Mouse (Mus musculus) ES-Bruce4 (cell line): ENCODE data around the gene Pex3. TPM values are rescaled to one million over a fixed set of nuclear protein-coding genes. Genes with fewer than 3 reads are reported as not detected.

ENCODE experiments used
- H3K27ac ChIP-seq: 2 replicates; pipeline ENCODE4 v1.5.1; 2012; ENCODE audit warnings: low read length, inconsistent platforms; ENCODE audit not compliant: insufficient read depth
- H3K27me3 ChIP-seq: 2 replicates; pipeline ENCODE4 v1.6.1; 2012; ENCODE audit warnings: mild to moderate bottlenecking, low read length, inconsistent platforms; ENCODE audit not compliant: control insufficient read depth, poor library complexity, insufficient read depth, severe bottlenecking
- H3K36me3 ChIP-seq: 2 replicates; pipeline ENCODE4 v1.6.1; 2012; ENCODE audit warnings: inconsistent platforms, mild to moderate bottlenecking, low read length, moderate library complexity; ENCODE audit not compliant: control insufficient read depth, poor library complexity, insufficient read depth, severe bottlenecking
- H3K4me1 ChIP-seq: one replicate; pipeline ENCODE4 v1.8.1; 2011; ENCODE audit warnings: low read length; ENCODE audit not compliant: control insufficient read depth, insufficient read depth
- H3K4me3 ChIP-seq: 2 replicates; pipeline ENCODE4 v1.5.1; 2011; ENCODE audit warnings: low read depth, mild to moderate bottlenecking, low read length
- H3K9ac ChIP-seq: 2 replicates; pipeline ENCODE4 v1.6.1; 2012; ENCODE audit warnings: low read depth, mild to moderate bottlenecking, inconsistent platforms; ENCODE audit not compliant: poor library complexity, severe bottlenecking
- H3K9me3 ChIP-seq: replicated peaks from 2 replicates; pipeline ENCODE4 v1.6.1; 2012; ENCODE audit warnings: mild to moderate bottlenecking, low read length, inconsistent platforms; ENCODE audit not compliant: control insufficient read depth, poor library complexity, insufficient read depth, severe bottlenecking
- CTCF ChIP-seq: IDR thresholded peaks from one replicate; pipeline ENCODE4 v1.8.1; 2011; ENCODE audit warnings: low read depth, low read length
- EP300 ChIP-seq: IDR thresholded peaks from 2 replicates; pipeline ENCODE4 v1.6.1; 2011; ENCODE audit warnings: low read depth, low read length; ENCODE audit not compliant: insufficient read depth
- POLR2A ChIP-seq: IDR thresholded peaks from one replicate; pipeline ENCODE4 v1.8.1; 2011; ENCODE audit warnings: low read length; ENCODE audit not compliant: insufficient read depth
- polyA plus RNA-seq: library from polyadenylated mRNA; stranded (reverse); fragments of >200 nt; gene quantifications from 2 replicates; pipeline ENCODE4 v1.2.4, GENCODE M21; 2011; ENCODE audit warnings: low read depth; ENCODE audit not compliant: missing spikeins, insufficient read depth, insufficient read length

Pex3 gene
- polyA plus RNA-seq = 18.2 and 19.0 TPM in 2 replicates

DNA sequence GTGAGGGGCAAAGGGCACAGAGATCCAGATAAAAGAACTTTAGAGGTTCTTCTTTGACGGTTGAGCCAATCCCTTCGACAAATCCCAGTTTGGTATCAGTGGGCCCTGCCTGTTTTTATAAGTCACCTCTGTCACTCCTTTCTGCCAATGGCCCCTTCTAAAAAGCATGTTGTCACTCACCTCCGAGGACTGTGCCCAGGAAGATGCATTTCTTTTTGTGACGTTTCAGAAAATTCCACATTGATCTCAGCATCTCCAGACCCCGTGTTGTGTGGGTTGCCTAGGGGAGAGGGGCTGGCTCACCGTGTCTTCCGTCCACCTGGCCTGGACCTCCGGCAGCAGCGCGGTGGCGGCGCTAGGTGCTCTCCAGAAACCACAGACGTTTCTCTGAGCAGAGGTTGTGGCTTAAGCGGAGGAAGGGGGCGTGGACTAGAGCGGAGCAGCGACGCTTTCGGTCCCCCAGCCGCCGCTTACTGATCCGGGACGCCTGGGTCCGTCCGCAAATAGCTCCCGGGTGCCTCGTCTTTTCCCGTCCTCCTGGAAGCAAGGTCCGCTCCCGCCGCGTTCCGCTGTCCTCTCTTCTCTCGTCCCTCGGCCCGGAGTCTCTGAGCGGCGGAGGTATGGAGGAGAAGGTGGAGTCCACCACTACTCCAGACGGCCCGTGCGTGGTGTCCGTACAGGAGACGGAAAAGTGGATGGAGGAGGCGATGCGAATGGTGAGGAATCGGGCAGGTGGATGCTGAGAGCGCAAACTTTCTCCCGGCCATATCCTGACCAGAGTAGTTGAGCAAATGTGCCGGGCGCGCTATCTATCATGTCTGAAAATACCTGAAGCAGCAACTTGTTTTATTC lies at the start of gene Pex3, which contains the start of gene Adat2:
Gene Pex3 (minus strand): TSS at position 497 of the 852 bp plus-strand sequence.
Gene Adat2 (plus strand): TSS at position 249 of the 852 bp plus-strand sequence.
- Histone ChIP-seq H3K4me1 (peaks cover 3% of the 10 kb centered on the region), H3K9me3 (no peaks in the 10 kb centered on the region), H3K27me3 (no peaks in the 10 kb centered on the region), H3K4me3 (peak within 1 kb of the TSS; percentile 85), H3K9ac (peak within 1 kb of the TSS; percentile 49), H3K27ac (no peak within 1 kb of the TSS), H3K36me3 (peaks cover 5% of the 10 kb centered on the region)
- TF ChIP-seq EP300 = peak; percentile 60
- TF ChIP-seq CTCF = no peak
- peak; percentile 45 for TF ChIP-seq POLR2A

- Histone ChIP-seq H3K36me3 (no peaks in the 10 kb centered on the region), H3K27ac (no peak overlapping the region), H3K4me1 (no peaks in the 10 kb centered on the region), H3K9me3 (no peaks in the 10 kb centered on the region), H3K9ac (no peak overlapping the region), H3K27me3 (no peaks in the 10 kb centered on the region), H3K4me3 (no peak overlapping the region)
- TF ChIP-seq CTCF = no peak
- TF ChIP-seq EP300 = no peak
- no peak for TF ChIP-seq POLR2A
Observed at GRCm38 (mm10) chr10:13600926-13601325, 48.0 kb upstream of the Pex3 start.

- Histone ChIP-seq H3K4me3 (no peak overlapping the region), H3K9ac (no peak overlapping the region), H3K9me3 (no peaks in the 10 kb centered on the region), H3K27me3 (no peaks in the 10 kb centered on the region), H3K36me3 (no peaks in the 10 kb centered on the region), H3K27ac (no peak overlapping the region), H3K4me1 (no peaks in the 10 kb centered on the region)
- TF ChIP-seq POLR2A (no peak), EP300 (no peak), CTCF (no peak)
Observed at GRCm38 (mm10) chr10:13597491-13597890, 44.5 kb upstream of the Pex3 start.

DNA sequence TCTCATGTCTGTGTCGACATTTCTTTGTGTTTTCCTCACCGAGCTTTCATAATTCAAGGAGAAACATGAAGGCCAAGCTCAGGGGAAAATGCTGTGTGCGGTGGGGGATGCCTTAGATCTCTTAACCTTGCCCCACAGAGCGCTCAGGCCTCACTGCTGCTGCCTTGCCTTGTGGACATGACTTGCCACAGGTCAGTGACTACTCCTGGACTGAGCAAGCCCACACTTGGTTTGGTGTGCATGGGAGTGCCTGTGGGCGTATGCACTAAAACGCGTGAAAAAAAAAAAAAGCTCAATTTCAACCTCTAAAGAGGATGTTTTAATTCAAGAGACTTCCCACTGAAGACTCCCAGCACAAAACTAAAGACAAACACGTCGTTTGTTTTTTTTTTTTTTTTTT lies 43.9 kb upstream of the Pex3 start:
- no peaks in the 10 kb centered on the region for H3K27me3 ChIP-seq
- TF ChIP-seq EP300 = no peak
- H3K9me3 ChIP-seq = no peaks in the 10 kb centered on the region
- no peak overlapping the region for H3K27ac ChIP-seq
- H3K4me1 ChIP-seq = no peaks in the 10 kb centered on the region
- H3K9ac ChIP-seq = no peak overlapping the region
- no peak overlapping the region for H3K4me3 ChIP-seq
- no peaks in the 10 kb centered on the region for H3K36me3 ChIP-seq

GRCm38 (mm10) chr10:13596073-13596472 lies 43.1 kb upstream of the Pex3 start:
- H3K27ac ChIP-seq = no peak overlapping the region
- no peaks in the 10 kb centered on the region for H3K27me3 ChIP-seq
- no peaks in the 10 kb centered on the region for H3K4me1 ChIP-seq
- H3K9me3 ChIP-seq = no peaks in the 10 kb centered on the region
- no peak overlapping the region for H3K4me3 ChIP-seq
- H3K9ac ChIP-seq = no peak overlapping the region
- H3K36me3 ChIP-seq = no peaks in the 10 kb centered on the region
- TF ChIP-seq POLR2A (no peak), CTCF (no peak), EP300 (no peak)

DNA sequence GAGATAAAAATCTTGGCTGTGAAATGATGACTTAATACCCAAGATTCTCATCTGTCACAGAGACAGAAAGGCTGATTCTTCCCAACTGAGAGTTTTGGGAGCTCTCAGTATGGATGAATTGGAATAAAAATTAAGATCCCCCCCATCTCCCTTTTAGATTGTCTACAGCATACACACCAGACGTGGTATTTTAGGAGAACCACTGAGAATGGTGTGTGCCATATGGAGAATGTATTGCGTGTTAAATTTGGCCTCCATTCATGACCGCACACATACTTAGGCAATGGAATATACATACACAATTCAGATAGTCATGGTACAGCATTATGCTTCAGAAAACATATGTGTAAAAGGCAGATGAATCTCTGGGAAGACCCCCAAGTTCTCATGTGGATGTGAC lies 40.6 kb upstream of the Pex3 start:
- TF ChIP-seq EP300 (no peak), CTCF (no peak), POLR2A (no peak)
- no peaks in the 10 kb centered on the region for H3K36me3 ChIP-seq
- H3K27me3 ChIP-seq = no peaks in the 10 kb centered on the region
- H3K9me3 ChIP-seq = no peaks in the 10 kb centered on the region
- no peak overlapping the region for H3K27ac ChIP-seq
- no peaks in the 10 kb centered on the region for H3K4me1 ChIP-seq
- H3K9ac ChIP-seq = no peak overlapping the region
- no peak overlapping the region for H3K4me3 ChIP-seq
